ENCODE assay signal across 35 mouse cellular contexts in the genomic region with DNA sequence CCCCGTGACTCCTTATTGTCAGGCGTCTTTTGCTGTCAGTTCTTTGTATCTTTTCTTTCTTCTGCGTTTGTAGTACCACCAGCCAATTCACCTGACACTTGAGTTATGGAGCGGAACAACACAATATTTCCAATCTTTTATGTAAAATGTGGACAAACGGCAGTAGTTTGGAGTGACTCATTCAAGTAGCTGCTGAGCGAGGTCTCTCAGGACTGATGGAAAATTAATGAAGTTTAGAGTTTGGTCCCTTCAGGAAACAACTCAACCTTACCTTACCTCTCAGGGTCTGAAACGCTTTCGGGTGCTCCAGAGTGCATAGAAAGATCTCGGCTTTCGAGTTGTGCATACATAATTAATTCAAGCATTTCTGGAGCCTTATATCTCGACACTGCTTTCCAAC.
"Had no signal": no experiment of that assay in that cellular context is flagged by ENCODE, and none has a peak within 500 bp of the region (broad histone marks: within the 10 kb centered on the region; RNA-seq: fewer than 3 reads in every experiment).

No protein-coding gene starts in this region.

- H3K36me3 ChIP-seq: heart, embryonic 10.5 days; heart, embryonic 12.5 days; heart, embryonic 13.5 days; heart, embryonic 15.5 days; hindbrain, embryonic 10.5 days; hindbrain, embryonic 12.5 days; hindbrain, embryonic 13.5 days; hindbrain, embryonic 15.5 days; intestine, embryonic 15.5 days; kidney, embryonic 15.5 days had no signal

- ATAC-seq: hindbrain, embryonic 16.5 days; inflammation-experienced regulatory T-cells, adult 6 months; intestine, embryonic 15.5 days; intestine, embryonic 16.5 days; intestine, postnatal 0 days had no signal

- H3K9me3 ChIP-seq: heart, embryonic 10.5 days; heart, embryonic 12.5 days; heart, embryonic 13.5 days; heart, embryonic 15.5 days; hindbrain, embryonic 10.5 days; hindbrain, embryonic 12.5 days; hindbrain, embryonic 13.5 days; hindbrain, embryonic 15.5 days; intestine, embryonic 15.5 days; kidney, embryonic 15.5 days had no signal

- H3K4me2 ChIP-seq: heart, embryonic 11.5 days; heart, embryonic 12.5 days; heart, embryonic 13.5 days; heart, embryonic 15.5 days; hindbrain, embryonic 12.5 days; hindbrain, embryonic 13.5 days; hindbrain, embryonic 14.5 days; hindbrain, embryonic 15.5 days; intestine, embryonic 15.5 days; kidney, embryonic 15.5 days had no signal

- H3K4me1 ChIP-seq: hindbrain, embryonic 15.5 days; intestine, embryonic 15.5 days; kidney, embryonic 15.5 days had no signal

- H3K27ac ChIP-seq: heart, adult 2 months; heart, embryonic 10.5 days; heart, embryonic 13.5 days; heart, embryonic 15.5 days; hindbrain, embryonic 10.5 days; hindbrain, embryonic 12.5 days; hindbrain, embryonic 13.5 days; hindbrain, embryonic 14.5 days; hindbrain, embryonic 15.5 days; intestine, embryonic 15.5 days; kidney, embryonic 15.5 days; kidney, postnatal 0 days; layer of hippocampus, adult 2 months had no signal

- H3K4me3 ChIP-seq: heart, adult 2 months; heart, embryonic 10.5 days; heart, embryonic 12.5 days; heart, embryonic 13.5 days; heart, embryonic 15.5 days; hindbrain, embryonic 10.5 days; hindbrain, embryonic 12.5 days; hindbrain, embryonic 13.5 days; hindbrain, embryonic 15.5 days; intestine, embryonic 15.5 days; kidney, embryonic 15.5 days; layer of hippocampus, adult 2 months had no signal

- H3K9ac ChIP-seq: heart, embryonic 12.5 days; heart, embryonic 13.5 days; heart, embryonic 15.5 days; hindbrain, embryonic 12.5 days; hindbrain, embryonic 13.5 days; hindbrain, embryonic 14.5 days; hindbrain, embryonic 15.5 days; intestine, embryonic 15.5 days; kidney, embryonic 15.5 days had no signal

- H3K27me3 ChIP-seq: heart, embryonic 12.5 days; heart, embryonic 13.5 days; heart, embryonic 15.5 days; hindbrain, embryonic 12.5 days; hindbrain, embryonic 13.5 days; hindbrain, embryonic 15.5 days; intestine, embryonic 15.5 days; kidney, embryonic 15.5 days had no signal

- DNase-seq: heart, adult 2 months; heart, postnatal 10 days; heart, postnatal 14 days; heart, postnatal 36 days; heart, postnatal 4 days; kidney, adult 11 months; kidney, adult 18-20 months; kidney, adult 2 months; kidney, adult 8-10 months; kidney, adult 9 months; kidney, postnatal 10 days; kidney, postnatal 14 days; kidney, postnatal 25 days; kidney, postnatal 36 days; kidney, postnatal 4 days; layer of hippocampus, adult 9-11 months; layer of hippocampus, postnatal 36 days had no signal
